Mouse (Mus musculus) layer of hippocampus, adult 18-20 months (tissue): ENCODE results near the gene Macrod2. TPM values are rescaled to one million over a fixed set of nuclear protein-coding genes. Genes with fewer than 3 reads are reported as not detected.

Experiments
- DNase-seq, 2 experiments: peaks; one replicate each; pipeline ENCODE4 v3.0.0; 2022; ENCODE audit warnings: low spot score in 2 of 2
- total RNA-seq, 2 experiments: library from RNA; stranded (reverse); gene quantifications; 2 replicates each; pipeline ENCODE4 v1.2.3; 2021

Gene Macrod2
- total RNA-seq, 2 experiments from 2014 or later: 48.7 to 52.0 TPM

DNA sequence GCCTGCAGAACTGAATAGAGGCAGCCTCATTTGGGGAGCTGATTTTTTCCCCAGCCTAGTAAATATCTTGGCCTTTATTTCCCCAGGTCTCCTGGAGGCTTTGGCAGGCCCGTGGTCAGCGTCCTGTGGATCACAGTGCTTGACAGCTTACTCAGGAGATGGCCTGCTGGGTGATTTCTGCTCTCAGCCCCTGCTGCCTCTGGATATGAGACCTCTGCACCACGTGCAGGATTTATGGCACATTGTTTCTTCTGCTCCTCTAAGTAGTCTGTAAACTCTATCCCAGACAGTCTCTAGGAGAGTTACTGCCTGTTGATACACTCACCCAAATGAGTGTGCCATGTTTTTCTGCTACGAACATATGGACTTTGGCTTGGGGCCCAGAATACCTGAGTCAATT, 1187.8 kb downstream of the Macrod2 start:
- DNase-seq: no peak

DNA sequence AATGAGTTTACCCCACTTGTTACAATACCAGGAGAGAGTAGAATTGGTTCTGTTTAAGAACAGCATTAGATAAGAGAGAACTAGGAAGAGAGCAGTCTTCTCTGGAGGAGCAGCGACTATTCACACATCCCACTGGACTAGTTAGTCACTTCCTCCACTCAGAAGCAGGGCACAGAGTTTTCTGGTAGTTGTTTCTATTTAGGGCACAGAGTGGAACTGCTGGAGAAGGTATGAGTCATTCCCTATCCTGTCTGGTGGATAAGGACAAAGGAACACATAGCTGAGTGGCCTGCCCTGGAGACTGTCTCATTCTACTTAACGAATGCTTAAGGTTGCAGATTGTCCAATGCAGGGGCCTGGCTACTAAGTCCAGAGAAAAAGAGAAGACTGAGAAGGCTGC, 1192.2 kb downstream of the Macrod2 start:
- peak in 1 of 2 experiments; percentile 16 for DNase-seq

DNA sequence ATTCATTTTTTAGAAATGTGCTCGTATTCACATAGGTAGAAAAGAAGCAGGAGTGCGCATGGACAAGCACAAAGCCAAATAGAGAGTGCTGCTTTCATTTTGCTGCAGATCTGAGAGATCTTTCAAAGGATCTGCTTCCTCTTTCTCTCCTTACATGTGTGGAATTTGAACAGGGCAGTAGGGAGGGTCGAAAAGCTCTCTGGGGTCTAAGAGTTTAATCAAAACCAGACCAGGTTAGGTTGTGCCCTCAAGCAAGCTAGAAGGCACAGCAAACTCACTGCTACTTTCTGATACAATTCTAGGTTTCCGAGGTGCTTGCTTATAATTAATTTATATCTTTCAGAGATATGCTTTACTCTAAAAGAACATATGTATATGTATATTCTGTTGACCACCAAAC, 1196.2 kb downstream of the Macrod2 start:
- DNase-seq: no peak

DNA sequence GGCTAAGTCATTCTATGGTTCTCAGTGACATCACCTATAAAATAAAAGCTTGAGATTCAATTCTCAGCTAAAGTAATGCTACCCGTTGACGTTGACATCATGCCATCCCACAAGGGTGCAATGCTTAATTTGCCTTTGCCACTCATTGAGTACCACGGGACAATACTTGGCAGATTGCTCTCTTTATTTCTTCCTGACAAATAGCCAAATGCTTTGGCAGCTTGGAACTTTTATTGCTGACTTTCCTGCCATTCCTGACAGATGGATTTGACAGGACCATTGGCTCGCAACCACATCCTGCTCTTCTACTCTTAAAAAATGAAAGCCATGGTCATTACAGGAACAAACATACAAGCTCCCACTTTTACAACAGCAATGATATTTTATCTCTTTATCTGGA, 1199.7 kb downstream of the Macrod2 start:
- no peak for DNase-seq

DNA sequence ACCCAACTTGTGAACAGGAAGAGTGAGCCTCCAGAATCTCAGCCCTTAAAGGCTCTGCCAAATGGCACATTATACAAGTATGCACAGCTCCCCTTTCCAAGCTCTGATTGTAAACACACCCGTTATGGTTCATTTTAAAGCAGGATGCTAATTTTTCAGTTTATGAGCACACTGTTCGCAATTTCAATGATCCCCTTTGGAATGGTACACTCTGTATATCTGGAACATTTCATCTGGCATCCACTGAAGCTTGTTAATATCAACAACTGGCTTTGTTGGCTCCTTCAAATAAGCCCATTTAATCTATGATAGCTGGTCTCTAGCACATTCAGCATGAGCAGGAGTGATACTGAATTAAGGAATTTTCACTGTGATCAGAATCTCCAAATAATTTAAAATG, 1222.6 kb downstream of the Macrod2 start:
- peak; percentile 7 to 65 for DNase-seq

DNA sequence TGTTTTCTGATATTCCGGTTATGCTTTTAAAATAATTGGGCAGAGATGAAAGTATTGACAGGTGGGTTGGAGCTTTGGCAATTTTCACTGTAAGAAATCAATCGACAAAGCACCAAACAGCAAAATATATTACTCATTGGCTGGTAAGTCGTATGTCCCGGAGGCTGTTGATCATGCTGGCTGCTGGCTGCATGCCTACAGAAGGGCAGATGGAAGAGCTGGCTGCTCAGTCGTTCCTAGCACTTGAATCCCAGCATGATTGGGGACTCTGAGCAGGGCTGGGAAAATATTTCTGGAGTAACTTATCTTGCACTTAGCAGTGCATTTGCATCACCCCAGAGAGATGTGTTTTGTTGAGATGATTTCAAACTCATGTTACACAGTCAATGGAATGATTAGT, 1223.1 kb downstream of the Macrod2 start:
- DNase-seq: peak; percentile 90 to 95

DNA sequence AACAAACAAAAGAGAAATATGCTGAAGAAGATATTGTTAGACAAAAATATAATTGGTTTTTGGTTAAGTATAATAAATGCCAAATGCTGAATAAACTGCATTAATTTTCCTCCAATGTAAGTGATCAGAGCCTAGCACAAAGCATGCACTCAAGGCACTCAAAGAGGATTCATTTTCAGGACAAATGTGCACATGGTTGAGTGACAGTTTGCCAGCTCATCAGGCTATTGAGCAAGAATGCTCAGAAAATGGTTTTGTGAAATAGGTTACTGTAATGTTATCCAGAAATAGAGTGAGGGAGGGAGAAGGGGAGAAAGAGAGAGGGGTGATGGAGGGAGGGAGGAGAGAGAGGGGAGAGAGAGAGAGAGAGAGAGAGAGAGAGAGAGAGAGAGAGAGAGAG, 1268.9 kb downstream of the Macrod2 start:
- peak in 1 of 2 experiments; percentile 50 for DNase-seq

DNA sequence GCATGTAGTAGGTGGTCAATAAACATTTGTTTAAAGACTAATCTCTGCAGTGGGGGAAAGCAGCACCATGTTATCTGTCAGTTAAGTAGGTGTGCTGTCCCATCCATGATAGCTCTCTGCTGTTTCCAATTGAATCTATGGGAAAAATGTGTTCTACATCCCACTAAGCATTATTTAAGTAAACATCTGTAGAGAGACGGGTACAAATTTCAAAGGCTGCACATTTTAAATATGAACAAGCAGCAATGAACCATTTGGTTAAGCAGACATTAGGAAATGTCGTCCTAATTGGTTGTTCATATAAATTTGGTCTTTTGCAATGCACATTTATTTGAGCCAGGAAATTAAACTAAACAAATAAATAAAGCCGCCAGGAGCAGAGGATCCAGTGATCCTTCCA, 1277.7 kb downstream of the Macrod2 start:
- no peak for DNase-seq

DNA sequence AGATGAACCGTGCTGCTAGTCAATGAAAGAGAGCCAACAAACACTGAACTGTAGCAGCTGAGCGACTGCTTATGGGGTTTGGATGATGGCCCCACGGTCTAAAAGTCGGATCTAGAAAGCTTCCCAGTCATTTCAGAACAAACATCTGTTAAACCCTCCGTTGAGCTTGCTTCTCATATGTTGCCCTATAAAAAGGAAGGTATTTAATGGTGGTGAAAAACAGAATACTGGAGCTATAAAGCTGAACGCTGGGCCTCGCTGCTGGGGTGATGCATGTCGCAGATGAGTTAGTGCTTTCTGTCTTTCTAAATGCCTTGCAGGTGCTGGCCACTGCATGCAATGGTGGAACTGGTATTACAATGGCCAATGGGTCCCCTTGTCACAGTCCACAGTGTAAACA, 1278.3 kb downstream of the Macrod2 start:
- no peak for DNase-seq

DNA sequence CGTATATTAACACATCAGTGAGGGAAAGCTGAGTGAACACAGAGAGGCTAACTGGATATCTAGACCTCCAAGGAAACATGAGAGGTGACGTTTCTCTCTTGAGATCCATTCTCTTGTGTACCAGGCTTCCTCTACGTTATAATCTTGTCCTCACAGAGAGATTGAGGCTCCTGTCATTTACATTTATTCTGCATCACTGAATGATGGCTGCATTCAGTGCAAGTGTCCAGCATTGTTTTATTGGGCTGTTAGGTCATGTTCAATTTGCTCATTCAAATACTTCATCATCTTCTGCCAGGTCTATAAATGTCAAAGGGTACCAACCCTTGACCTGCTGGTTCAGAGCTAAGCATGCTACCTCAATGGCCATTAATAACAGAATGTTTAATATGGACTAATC, 1302.4 kb downstream of the Macrod2 start:
- DNase-seq: no peak

DNA sequence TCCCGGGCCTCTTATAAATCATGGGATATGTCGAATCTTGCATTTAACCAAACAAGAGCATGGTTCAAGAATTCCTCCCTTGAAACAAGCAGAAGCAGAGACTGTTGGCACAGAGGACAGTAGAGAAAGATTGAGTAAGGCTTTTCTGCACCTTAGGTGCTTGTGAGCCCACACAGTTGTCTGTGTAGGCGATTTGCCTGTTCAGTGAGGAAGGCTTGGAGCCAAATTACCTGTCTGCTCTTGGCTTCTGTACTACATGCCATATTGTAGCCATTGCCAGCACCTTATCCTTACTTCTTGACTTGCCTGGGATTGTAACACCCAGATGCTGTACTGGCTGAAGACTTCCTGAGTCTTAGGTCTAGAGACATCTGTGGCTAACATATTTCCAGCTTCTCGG, 1303.2 kb downstream of the Macrod2 start:
- DNase-seq: no peak

DNA sequence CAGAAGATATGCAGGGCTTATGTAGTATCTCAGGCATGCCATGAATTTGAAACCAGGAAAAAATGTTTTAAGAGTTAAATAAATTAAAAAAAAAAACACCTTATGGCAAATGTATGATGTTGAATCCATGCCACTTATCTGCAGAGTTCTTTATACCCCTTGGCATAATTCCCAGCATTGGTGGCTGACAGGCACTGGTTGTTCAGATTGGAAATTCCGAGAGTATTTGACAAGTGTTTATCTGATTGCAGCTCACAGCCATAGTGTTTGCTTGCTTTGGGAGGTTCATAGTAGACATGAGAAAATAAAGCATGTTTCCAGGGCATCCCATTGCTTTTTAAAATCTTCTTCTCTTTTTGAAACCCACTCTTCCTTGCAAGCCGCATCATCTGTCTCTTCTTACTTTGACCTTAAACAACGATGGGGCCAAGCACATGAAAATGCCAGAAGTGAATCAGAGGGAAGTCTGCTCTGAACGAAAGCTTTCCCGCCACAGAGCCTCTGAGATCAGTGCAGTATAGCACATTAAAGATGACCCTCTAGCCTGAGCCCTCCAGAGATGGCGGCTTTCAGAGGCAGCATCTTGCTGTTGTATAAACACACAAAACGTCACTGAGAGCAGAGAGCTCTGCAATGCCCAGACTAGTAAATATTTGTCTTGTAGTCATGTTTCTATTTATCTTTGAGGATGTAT, 1305.8 kb downstream of the Macrod2 start:
- DNase-seq: peak in 1 of 2 experiments; percentile 54

DNA sequence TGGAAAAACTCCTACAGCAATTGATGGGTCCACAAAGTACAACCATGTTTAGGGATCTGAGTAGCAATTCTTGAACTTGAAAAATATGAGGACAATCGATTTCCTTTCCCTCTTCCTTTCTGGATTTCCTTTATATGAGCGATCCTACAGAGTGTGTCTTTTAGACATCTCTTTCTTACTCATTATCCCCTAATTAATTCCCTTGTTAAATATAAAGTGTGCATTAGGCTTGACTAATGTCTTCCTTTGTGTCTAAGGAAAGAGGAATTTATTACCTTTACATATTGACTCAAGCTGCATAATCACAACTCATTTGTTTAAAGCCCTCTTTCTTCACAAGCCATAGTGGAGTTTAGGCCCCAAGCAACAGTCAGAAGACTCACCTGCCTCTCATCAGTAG, 1316.7 kb downstream of the Macrod2 start:
- DNase-seq: no peak

DNA sequence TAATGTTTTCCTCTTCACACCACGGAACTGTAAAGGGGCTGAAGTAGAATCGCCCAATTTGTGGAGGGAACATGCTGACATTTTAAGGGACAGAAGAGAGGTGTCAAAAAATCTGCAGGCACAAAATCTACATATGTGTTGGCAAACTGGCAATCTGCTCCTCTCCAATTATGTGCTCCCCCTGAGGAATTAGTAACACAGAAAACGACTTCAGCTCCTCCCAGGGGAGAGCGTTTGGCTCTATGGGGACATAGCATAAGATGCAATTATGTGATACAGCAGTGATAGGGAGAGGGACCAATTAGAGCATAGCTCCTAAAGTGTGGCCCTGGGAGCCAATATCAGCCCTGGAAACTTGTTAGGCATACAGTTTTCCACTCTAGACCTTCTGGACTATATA, 1317.2 kb downstream of the Macrod2 start:
- DNase-seq: peak in 1 of 2 experiments; percentile 61

DNA sequence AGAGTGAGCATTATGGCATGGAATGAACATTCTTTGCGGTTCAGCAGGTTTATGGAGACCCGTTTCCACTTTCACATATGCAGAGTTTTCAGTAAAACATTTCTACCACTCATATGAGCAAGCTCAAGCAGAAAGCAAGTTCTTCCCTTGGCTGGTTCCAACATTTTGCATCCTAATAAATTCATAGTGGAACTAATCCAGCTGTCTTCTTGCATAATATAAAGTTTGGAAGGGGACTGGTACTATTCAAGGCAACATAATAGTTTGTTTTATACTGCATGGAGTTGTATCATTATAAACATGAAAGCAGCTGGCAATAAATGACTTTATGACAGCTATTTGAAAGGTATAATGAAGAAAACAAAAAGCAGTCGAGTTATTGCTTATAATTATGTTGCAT, 1320.0 kb downstream of the Macrod2 start:
- no peak for DNase-seq

DNA sequence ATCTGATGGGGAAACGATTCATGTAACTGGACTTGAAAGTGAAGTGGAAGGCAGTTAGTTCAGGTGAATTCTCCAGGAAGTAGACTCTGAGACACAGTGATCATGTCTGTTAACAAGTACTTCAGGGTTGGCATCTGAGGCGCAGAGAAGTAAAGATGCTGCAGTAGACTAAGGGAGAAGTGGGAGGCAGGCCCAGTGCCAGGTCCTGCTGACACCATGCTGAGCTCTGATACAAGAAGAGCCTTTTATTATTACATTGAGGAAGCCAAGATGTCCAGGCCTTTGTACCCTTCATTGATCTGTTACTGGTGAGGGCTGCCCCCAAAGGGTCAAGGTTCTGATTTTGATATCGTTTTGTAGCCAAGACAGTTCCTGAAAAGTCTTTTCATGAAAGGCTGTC, 1327.4 kb downstream of the Macrod2 start:
- DNase-seq: no peak

DNA sequence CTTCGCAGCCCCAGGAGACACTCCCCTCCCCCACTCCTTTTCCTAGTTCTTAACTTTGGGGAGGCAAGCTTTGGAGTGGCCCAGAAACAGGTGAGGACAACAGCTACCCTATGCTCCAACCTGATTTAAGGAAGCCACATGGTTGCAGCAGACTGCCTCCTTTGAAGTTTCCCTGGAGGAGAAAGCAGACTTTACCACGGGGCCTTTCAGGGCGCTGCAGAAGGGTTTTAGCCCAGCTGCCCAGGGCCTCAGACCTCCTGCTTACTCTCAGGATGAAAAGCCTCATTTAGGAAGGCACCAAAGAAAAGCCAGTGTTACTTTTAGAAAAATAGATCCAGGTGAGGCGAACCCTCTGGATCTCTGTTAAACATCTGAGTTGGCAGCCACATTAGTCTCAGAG, 1333.9 kb downstream of the Macrod2 start:
- no peak for DNase-seq

DNA sequence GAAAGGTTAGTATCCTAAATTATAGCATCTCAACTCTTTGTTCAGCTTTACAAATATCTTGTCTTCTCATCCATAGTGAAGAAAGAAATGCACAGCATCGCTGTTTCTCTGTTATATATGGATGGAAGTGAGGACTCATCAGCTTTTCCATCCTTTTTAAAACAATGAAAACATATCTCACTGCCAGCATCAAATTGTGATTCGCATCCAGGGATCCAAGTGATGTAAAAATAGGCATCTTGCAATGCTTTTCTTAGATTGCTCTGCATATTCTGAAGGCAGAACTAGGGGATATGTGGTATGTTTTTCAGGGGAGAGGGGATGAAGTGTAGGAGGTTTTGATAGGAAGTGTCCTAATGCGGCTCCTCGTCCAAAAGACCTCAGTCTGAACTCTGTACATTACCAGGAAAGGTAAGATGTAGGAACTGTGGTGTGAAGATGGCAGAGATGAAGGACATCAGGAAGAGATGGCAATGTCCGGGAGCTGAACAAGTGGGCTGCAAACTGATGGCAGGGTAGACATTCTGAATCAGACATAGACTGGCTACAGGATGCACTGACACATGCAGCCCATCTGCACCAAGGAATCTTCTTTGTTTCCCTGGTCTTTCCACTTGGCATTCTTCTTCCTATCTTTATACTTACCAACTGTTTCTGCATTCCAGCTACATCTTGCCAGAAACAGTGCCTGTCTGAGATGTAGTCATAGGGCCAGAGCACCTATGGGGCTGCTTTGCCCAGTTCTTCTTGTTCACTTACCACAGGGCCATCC, 1341.8 kb downstream of the Macrod2 start:
- no peak for DNase-seq

DNA sequence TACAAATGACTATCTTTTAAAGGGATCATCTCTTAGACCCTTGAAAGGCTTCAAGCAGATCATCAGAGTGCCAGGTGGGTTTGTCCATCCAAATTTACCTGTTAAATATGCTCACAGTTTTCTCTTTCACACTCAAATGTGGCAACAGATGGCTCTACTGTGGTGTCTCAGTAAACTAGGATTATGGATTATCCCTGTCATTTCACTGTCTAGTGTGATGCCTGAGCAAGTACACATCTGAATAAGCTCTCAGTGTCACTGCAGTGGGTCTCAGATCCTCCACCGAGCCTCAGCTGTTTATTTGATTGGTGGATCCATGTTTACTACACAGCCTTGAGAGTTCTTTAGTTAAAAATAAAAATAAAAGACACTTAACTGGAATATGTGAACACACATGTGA, 1343.6 kb downstream of the Macrod2 start:
- DNase-seq: no peak

DNA sequence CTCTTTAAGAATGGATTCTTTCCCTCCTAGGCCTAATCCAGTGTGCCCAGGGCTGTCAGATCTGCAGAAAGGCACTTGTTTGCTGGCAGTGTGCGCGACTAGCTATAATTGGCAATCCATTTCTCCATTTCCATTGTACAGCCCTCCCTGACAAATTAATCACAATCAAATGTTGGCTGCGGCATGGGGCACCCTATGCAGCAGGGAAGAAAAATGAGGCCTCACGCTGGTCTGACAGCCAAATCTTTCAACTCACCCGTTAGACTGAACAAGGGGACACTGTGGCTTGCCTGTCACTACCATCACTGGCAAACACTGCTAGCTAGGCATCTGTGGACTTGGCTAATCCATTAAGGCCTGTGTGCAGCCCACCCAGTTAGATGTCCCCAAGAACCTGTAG, 1345.2 kb downstream of the Macrod2 start:
- no peak for DNase-seq

DNA sequence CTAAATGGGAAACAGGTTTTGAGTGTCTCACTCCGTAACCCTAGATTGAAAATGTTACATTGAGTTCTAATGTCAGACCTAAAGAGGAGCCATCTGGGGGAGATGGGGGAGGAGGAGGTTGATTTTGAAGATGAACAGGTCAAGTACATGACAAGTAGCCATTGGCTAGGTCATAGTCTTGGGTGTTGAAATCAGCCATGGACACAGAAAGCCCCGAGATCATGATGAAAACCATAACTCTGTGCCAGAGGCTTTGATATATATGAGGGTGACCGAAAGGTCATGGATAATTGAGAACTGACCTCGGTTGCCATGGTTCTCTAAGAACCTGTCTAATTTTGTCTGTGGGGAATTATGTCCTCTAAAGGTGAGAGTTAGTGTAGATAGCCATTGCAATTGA, 1405.1 kb downstream of the Macrod2 start:
- no peak for DNase-seq

DNA sequence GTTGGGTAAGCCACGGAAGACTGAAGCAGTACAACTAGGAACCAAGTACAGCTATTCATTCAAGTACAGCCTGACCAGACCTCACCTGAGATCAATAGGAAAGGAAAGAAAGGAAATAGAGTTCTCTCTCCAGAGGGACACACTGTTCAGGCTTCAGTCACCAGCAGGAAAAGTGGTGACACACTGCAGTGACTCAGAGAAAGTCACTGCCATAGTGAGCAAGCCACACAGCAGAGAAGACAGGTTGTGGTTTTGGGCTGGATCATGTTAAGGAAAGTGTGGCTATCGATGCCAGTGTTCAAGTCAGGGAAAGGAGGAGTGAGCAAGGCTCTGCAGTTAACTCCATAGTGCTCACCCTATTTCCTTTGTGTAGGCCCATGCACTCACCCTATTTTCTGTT, 1405.8 kb downstream of the Macrod2 start:
- no peak for DNase-seq

DNA sequence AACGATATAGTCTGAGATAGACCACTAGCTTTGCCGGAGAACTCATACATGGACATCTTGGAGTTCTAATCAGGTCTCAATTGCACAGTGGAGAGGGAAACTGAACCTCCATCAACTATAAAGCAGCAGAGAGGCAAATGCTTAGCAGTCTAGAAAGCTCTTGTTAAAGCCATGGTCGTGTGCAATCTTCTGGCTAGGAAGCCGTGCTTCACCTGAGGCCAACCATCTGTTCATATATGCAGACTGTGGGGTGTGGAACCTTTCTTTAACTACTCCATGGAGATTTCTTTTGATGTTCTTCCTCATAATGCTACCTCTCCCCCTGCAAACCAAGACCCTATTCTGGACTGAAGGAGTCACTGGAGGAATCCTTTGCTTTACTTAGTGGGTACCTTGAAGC, 1421.2 kb downstream of the Macrod2 start:
- DNase-seq: no peak
